Mouse (Mus musculus) heart, adult 18-20 months (tissue): Measurements from ENCODE around the gene Traf1. TPM values are rescaled to one million over a fixed set of nuclear protein-coding genes. Genes with fewer than 3 reads are reported as not detected.

Experiments
- DNase-seq, 2 experiments: peaks; one replicate each; pipeline ENCODE4 v3.0.0; 2021 to 2022; ENCODE audit warnings: mixed read lengths in 1 of 2
- total RNA-seq, 2 experiments: library from RNA; stranded (reverse); gene quantifications; 2 replicates each; pipeline ENCODE4 v1.2.3; 2021

Traf1 gene
- total RNA-seq, 2 experiments from 2014 or later: 1.9 to 3.5 TPM

DNA sequence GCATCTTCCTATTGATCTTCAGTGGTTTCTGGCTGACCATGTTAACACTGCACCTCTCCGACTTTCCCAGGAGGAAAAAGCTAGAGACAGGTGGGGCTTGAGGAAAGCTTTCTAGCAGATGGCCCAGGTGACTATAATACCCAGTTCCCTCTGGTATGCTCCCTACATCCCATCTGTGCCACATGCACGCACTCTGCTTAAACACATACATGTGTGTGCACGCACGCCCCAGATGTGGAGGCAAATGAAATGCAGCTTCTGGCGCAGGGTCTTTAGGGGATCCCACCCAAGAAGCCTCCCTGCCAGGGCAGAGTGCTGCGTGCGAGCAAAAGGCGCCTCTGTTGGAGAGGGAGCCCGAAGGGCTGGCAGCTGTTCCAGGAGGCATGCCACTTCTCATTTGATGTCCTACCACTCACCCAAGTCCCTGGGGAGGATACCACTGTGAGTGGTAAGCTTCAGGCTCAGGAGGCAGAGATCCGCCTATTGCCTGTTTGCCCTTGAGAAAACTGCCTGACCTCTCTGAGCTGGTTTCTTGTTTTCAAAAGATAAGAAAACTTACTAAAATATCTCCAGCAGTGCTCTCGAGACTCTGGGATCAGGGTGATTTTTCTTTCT lies 20.4 kb downstream of the Traf1 start:
- no peak for DNase-seq

DNA sequence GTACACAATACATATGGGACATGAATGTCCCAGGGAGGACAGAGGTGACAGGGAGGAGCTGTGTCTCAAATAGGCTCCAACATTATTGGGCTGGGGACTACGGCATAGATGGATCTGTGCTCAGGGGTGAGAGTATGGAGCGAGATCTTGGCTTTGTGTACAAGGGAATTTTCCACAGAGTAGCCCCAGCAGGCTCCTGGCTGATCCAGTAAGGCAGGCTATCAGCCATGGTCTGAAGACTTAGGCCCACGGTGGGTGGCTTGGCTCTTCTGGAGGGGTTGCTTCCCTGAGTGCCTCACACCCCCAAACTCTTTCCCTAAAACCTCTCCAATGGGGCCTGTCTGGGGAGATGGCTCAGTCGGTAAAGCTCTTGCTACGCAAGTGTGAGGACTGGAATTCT lies 21.3 kb downstream of the Traf1 start:
- DNase-seq: no peak

DNA sequence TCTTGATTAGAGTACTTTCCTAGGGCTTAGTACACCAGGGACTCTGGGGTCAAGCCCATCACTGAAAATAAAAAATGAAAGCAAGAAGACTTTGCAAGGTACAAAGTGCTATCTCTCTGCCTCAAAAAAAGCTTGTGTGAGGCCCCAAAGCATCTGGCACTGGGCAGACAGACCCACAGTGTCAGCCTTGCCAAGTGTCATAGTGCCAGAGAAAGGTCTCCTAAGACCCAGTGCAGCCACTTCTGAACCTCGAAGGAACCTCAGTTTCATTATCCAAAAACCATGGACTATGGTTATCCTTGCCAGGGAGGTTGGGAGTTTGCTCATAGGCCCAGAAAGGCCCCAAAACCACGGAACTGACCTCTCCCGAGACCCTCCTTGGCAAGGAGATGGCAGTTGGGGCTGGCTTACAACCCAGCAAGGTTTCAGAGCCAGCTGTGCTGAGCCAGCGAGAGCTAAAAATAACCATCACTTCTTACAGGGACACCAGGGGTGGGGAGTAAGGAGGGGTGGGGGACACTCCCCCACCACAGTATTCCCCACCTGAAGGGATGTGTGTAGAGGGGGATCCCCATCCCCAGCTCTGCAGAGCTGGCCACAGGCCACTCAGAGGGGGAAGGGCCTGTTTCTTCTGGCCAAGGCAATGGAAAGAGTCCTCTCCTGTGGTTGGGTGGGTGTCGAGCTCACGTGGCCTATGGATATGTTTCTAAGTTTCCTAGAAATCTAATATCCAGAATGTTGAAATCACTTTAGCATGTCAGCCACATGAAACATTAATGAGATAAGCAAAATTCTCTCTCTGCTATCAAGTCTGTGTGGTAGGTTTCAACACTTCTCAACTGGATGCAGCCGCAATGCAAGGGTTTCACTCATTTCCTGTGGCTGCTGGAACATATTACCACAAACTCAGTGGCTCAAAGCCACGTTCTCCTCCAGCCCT lies 23.0 kb downstream of the Traf1 start:
- DNase-seq: peak; percentile 51 to 60

DNA sequence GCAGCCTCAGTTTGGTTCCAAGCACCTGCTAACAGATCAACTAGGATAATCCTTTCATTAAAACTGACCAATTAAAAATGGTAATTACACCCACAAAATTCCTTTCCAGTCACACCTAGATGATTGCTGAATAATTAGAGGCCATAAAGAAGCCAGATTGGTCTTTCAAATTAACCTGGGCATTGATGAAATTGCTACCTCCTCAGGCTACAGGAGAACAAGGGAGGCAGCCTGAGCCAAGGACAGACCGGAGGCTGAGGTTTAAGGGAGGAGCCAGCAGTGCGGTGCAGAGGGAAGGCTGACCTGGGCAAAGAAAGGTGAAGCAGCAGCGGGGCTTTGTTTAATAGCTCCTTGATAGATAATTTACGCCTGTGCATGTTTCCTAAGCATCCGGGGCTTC lies 24.1 kb downstream of the Traf1 start:
- no peak for DNase-seq

DNA sequence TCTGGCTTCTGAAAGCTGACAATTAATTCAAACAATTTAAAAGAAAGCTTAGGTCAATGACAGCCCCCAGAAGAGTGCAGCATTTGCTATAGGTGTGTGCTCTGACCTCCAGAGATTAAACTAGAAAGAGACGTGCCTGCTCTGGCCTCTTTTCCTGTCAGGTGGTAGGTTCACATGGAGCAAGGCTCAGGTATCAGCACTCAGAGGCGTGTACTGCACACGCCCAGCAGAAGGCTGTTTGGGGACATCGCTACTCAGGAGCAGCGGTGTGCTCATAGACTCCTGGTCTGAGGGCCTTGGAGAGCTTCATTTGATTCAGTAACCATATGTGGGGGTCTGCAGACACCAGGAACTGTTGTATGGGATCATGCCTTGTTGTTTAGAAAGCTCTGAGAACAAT lies 34.3 kb downstream of the Traf1 start:
- DNase-seq: no peak

DNA sequence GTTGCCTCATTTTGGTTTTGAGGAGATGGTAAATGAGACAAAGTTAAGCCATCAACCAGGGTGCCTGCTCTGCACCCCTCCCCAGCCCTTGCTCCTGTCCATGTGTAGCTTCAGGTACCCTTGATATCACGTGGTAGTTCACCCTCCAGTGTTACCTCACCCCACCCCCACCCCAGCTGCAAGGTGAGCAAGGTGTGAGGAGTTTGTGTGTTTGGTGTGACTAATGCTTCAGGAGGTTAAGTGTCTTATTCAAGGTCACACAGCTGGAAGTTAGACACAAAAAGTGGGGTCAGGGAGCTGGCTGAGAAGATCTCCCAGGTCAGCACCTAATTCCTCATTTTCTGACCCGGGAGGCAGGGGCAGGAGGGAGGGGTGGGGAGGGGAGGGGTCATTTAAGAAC lies 38.8 kb downstream of the Traf1 start:
- no peak for DNase-seq

DNA sequence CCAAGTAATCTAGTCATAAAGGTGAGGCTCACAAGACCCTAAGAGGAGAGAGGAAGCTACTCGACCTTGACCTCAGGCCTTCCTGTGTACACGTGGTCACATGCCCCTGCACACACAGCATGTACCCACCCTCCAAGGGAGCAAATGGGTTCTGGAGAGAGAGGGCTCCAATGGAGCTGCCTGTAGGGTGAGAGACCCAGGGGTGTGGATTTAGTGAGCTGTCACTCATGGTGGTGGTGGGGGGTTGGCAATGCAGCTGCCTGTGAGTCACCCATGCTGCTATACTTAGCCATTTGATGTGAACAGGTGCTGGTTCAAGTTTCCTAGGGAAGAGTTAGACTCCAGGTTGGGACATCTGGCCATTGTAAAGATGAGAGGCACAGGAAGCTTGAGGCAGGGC lies 41.4 kb downstream of the Traf1 start:
- no peak for DNase-seq

DNA sequence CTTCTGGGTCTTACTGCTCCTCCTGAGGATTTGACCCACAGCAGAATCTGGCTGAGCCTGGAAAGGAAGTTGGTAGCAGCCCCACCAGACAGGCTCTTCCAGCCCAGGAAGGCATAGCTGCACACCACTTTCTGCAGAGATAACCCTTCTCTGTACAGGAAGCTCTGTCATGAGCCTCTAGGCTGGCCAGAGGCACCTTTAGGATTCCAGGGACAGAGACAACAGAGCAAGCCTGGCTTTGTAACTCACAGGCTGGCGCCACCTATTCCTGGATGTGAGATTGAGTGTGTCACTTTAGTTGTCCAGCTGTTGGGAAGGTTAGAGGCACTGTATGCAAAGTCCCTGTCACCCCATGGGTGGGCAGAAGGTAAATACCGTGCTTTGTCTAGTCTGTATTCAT lies 46.5 kb downstream of the Traf1 start:
- DNase-seq: no peak

DNA sequence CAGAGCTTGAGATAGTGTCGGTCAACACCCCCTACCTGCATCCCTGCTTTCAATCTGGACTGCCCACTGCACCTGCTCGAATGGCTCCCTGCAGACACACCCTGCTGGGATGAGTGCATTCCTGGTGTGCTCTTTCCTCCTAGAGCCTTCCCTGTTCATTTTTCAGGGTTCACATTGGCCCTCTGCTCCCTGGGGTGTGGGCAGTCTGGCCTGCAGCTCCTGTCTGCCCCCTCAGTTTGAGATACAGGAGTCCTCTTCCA lies 46.8 kb downstream of the Traf1 start:
- DNase-seq: no peak

DNA sequence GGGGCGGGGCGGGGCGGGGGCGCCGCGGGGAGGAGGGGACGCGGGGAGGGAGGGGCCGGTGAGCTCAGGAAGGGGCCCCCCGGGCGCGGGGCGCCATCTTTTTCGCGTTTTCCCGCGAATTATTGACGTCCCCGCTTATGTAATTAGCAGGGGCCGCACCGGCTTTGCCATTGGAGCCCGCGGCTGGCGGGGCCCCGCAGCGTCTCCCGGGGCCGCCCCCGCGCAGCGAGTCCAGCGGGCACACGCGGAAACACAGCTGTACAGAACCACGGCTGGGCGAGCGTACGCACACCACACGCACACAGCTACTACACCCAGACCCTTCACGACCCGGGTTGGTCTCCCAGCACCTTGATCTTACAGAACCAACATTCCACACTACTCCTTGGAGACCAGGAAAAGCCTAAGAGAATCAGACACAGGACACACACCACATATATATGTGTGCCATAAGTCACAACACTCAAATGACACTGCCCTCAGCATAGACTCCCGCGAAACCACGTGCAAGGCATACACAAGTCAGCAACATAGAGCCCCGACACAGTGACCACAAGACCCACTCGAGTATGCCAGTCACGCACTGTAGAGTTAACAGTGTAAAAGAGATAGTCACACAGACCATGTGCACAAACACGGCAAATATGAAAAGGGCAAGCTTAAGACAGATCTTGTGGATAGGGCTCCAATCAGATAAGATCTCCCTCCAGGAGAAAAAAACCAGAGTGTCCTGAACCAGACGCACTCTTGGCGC lies 47.3 kb downstream of the Traf1 start:
- DNase-seq: peak; percentile 49 to 62

DNA sequence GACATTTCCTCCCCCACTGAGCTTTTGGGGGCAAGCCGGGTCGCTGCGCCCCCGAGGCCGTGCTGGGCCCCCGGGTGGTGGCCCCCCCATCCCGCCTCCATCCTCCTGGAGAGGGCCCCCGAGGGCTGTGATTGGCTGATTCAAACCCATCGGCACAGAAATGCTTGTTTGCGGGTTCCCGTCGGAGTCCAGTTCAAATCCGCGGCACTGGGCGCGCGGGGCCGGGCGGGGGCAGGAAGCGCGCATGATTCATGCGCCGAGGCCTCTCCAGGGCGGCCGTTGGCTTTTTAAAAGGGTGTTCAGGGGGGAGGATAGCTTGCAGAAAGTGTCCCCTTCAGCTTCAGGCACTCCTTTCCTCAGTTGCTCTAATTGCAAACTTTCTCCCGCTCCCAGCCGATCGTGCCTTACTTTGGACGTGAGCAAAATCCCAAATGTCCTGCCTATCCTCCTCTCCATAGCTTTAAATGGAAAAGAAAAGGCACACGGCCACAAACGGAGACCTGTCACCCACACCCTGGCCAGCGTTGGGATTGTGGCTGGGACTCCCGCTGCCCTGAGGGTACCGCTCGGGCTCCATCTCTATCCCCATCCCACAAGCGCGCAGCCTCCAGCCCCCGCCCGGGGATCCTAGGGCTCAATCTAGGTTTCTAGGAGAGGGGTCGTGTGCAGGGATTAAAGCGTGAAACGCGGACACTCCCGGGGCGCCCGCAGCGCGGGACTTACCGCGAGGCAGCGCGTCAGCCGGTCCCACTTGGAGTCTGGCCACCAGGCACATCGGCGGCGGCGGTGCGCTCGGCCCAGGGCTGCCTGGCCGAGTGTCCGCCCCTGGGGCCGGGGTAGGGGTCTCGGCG lies 48.1 kb downstream of the Traf1 start, which contains the start of gene Phf19:
Phf19 (minus strand) TSS at position 809 of the 851 bp plus-strand sequence.
- DNase-seq: peak; percentile 61 to 69

DNA sequence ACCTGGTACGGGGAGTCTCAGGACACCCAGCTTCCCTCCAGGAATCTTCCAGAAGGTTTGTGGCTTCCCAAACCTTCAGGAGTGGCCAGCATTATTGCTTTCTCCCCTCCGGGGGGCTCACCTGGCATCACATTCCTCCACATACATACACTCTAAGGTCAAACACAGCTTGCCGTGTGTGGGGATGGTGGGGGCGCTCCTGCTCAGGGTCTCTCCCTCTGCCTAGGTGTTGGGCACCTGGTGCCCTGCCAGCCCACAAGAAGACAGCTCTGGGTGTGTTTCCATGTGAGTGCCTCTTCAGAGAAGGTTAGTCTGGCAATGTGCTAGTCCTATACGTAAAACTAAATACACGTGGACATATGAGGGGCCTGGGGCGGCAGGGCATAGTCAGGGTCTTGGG lies 49.0 kb downstream of the Traf1 start:
- no peak for DNase-seq

DNA sequence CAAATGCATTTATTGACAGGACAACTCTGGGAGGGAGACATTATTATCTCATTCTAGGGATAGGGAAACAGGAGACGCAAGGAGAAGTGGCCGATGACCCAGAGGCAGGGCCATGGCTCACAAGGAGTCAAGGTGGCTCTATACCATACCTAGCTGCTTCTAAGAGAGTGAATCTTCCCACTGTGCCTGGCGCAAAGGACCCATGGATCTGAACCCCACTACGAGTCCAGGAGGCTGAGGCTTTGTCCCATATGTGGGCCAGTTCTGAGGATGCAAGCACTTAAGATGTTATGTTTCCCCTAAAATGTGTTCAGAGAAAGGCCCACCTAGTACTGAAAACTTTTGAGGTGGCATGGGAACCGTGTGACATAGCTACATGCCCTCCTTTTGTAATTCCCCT lies 49.7 kb downstream of the Traf1 start:
- DNase-seq: no peak

DNA sequence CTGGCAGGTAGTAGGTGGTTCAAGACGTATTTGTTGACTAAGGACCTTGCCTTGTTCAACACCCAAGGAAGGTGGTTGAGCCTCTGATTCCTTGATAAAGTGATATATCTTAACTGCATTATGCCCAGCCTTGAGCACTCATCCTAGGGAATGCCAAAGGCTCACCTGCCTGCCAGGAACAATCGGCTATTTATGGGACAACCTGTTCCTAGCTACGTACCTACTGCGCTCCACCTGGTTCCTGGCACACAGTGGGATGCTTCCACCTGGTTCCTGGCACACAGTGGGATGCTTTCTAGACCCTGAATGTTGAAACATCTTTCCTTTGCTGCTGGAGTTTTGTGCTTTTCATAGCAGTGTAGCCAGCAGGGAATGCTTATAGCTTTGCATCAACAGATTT lies 51.9 kb downstream of the Traf1 start:
- no peak for DNase-seq

DNA sequence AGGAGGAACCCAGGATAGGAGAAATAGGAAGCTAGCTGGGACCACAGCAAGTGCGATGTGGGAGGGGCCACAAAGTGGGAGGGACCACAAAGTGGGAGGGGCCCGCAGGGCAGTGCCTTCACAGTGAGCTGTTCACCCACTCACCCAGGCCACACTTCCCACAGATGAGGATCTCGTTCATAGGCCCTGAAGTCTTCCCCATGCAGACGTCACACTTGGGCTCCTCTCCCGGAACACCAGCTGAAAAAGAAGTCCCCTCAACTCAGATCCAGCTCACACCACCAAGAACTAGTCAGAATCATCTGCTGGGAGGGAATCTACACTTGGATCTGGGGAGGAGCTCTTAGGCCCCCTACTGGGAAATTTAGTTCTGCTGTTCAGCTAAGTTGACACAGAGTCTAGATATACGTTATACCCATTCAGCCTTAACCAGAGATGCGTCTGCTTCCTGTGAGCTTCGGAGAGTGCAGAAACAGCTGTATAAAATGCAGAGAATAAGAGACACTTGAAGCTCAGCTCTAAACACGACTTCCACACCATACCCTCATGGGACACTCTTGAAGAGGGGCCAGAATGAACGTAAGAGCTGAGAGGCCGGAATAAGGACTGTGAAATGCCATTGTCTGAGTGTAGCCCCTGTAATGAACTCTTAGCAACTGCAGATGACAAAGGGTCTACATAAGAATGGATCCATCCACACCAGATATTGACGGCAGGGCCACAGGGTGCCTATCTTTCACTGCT lies 54.5 kb downstream of the Traf1 start:
- DNase-seq: peak; percentile 75 to 80

DNA sequence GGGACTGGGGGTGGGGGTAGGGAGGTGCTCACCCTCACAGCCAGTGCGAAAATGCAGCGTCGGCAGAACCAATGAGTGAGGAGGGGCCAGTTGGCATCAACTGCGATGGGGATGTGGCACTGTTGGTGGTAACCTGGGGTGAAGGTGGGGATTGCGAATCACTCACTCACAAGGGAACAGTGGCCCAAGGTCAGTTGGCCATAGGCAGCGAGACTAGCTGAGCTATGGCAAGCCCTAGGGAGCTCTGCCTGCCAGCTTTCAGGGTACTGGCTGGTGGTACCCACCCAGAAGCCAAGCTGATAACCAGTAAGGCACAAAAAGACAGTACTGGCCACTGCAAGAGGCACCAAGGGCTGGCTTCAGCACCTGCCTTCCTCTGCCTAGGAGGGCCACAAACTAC lies 55.1 kb downstream of the Traf1 start:
- peak in 1 of 2 experiments; percentile 6 for DNase-seq

DNA sequence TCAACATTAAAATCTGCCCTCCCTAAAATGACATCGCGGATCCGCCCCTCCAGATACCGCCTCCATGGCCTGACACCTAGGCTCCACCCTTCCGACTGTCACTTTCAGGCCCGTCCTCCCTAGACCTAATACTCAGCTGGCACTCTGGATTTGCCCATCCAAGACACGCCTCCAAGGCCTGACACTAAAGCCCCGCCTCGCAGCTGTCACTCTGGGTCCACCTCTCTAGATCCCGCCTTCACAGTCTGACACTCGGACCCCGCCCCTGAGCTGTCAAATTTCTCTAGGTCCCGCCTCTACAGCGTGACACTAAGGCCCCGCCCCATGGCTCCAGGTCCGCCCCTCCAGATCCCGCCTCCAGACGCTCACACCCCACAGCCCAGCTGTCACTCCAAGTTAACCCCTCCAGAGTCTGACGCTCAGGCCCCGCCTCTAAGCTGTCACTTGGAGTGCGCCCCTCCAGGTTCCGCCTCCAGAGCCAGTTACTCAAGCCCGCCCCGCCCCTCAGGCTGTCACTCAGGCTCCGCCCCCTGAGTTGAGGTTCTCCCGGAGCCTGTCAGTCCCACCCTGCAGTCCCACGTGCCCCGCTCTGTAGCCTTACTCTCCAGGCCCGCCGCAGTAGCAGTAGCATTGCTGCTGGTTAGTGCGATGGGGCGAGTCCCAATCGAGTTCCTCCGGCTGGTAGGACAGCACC lies 56.6 kb downstream of the Traf1 start:
- DNase-seq: peak; percentile 99

DNA sequence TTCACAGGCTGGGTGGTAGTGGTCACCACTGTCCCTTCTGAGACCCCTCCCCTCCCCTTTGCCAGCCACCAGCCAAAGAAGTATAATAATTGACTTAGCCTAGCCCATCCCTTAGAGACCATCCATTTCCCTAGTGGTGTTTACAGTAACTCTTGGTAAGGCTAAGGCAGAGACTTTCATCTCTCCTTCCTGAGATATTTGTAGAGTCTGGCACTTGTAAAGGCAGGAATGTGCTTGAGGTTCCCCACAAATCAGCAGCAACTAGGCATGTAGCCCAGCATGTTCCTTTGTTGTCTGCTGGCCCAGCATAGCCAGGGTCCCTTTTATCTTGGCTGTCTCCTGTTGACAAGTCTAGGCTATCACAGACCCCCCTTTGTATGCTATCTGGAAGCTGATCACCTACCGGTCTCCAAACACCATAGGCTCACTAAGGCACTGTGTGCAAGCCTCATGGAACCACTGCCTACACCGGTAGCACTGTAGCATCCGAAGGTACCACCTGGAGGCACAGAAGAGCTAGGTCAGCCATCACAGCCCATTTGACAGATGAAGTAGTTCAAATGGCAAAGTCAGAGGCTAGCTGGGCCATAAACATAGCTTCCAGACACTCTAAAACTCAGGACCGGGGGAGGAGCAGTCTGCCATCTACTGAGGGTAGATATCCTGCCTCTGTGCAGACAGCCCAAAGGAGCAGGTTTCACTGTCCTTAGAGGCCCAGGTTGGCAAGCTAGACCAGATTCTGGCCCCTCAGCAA lies 57.7 kb downstream of the Traf1 start:
- DNase-seq: peak in 1 of 2 experiments; percentile 23

DNA sequence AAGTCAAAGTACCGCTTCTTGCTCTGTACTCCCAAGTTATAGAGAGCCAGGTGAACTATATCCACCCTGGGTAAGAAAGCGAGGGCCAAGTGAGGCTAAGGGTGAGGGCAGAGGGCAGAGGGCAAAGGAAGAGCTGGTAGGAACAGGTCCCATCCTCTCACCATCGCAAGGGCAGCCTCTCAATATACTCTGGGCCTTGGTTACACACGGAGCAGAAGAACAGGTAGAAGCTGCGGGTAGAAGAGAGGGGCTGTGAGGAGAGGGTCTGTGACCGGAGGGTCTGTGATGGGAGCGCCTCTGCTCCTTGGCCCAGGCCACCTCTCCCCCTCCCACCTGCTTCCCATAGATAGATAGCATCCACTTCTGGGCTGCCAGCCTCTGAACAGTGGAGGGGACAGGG lies 58.4 kb downstream of the Traf1 start:
- DNase-seq: no peak

DNA sequence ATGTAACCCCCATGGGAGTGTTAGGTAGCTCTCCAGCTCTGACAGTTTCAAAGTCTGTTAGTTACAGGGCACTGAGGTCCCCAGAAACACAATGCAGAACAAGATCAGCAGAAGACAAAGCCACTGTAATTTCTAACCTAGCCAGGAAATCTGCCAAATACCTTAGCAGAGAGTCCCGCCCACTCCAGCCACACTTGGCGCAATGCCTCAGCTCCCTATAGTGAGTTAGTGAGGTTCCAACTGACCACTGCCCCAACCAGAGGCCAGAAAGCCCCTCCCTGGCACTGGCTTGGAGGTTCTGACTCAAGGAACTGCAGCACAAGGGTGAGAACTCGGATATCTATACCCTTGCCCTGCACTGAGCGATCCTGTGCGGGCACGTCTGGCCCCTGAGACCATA lies 58.8 kb downstream of the Traf1 start:
- DNase-seq: no peak
